Mouse (Mus musculus): ENCODE measurements around the gene Hemk1. TPM values are rescaled to one million over a fixed set of nuclear protein-coding genes. Genes with fewer than 3 reads are reported as not detected.

Gene Hemk1
- polyA plus RNA-seq, 1 experiment from 2014 or later, result 18.8 TPM

DNA sequence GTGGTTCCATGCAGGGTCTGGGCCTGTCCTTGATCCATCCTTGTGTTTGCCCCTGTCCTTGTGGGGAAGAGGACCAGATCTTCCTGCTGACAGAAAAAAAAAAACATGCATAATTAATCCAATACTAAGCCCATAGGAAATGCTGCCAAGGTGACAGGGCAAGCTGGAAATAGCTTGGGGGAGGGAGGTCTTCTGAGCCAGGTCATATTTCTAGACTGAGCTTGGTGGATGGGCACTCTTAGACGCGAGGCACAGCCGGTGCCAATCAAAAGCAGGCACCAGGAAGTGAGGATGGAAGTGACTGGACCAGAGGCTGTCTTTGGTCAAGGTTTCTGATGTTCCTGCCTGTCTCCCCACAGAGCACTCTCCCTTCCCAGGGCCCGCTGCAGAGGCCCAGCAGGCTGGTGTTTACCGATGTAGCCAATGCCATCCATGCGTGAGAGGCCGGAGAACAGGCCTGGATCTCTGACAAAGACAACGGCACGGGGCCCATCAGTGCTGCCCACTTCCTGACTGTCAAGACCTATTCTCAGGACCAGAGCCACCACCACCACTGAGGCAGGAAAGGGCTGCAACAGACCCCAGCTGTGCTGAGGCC, 9.5 kb upstream of the Hemk1 start:
- Histone ChIP-seq H3K9ac (replicated peaks; ENCODE audit: low read depth, low read length) (no peak overlapping the region), H3K4me1 (replicated peaks; ENCODE audit: control insufficient read depth, insufficient read depth, low read length) (no peaks in the 10 kb centered on the region), H3K27me3 (replicated peaks; ENCODE audit: control insufficient read depth, insufficient read depth, low read length) (no peaks in the 10 kb centered on the region), H3K27ac (ENCODE audit: low read length) (no peak overlapping the region), H3K4me2 (ENCODE audit: low read length) (no peak overlapping the region), H3K4me3 (replicated peaks; ENCODE audit: low read length) (no peak overlapping the region), H3K9me3 (ENCODE audit: control insufficient read depth, low read length) (no peaks in the 10 kb centered on the region), H3K36me3 (ENCODE audit: control insufficient read depth, insufficient read depth) (no peaks in the 10 kb centered on the region)
- WGBS, result 80% methylated on average over 9 of the region's 9 CpGs
- no peak for ATAC-seq

DNA sequence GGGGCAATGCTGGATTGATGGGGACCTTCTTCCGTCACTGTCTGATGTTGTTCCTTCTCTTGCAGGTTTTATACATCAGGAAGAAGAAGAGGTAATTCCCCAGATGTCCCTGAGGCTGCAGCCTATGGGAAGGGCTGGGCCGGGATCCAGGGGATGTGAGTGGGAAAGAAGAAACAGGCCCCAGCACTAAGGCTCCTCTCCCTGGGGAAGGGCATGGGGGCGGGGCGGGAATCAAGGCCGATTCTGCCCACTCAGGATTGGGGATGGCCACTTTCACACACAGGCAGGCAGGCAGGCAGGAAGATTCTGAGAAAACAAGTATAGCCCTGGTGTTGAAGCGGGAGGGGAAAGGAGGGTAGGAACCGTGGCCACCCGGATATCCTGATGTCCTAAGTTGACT, 7.9 kb upstream of the Hemk1 start:
- Histone ChIP-seq H3K9ac (replicated peaks; ENCODE audit: low read depth, low read length) (no peak overlapping the region), H3K27ac (ENCODE audit: low read length) (no peak overlapping the region), H3K4me3 (replicated peaks; ENCODE audit: low read length) (no peak overlapping the region), H3K4me2 (ENCODE audit: low read length) (no peak overlapping the region), H3K4me1 (replicated peaks; ENCODE audit: control insufficient read depth, insufficient read depth, low read length) (peaks cover 3% of the 10 kb centered on the region), H3K27me3 (replicated peaks; ENCODE audit: control insufficient read depth, insufficient read depth, low read length) (no peaks in the 10 kb centered on the region), H3K9me3 (ENCODE audit: control insufficient read depth, low read length) (no peaks in the 10 kb centered on the region), H3K36me3 (ENCODE audit: control insufficient read depth, insufficient read depth) (no peaks in the 10 kb centered on the region)
- ATAC-seq, result no peak
- WGBS, result 91% methylated on average over 8 of the region's 8 CpGs

DNA sequence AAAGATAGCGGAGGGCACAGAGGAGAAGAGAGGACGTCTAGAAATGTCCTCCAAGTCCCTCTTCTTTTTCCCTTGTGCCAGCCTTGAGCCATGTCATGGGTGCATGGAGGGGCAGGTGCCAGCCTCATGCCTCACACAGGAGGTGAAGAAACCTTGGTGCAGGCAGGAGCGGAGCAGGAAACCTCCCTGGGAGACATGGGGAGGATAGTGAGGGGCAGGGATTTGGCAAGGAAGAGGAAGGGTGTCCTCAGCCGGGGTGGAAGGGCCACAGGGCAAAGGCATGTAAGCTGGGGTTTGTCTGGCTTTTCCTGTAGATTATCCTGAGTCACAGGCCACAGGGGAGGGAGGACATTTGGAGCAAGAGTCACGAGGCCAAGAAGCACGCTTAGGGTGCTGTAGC, 5.9 kb upstream of the Hemk1 start:
- H3K9me3 ChIP-seq (ENCODE audit: control insufficient read depth, low read length), result no peaks in the 10 kb centered on the region
- no peak overlapping the region for H3K4me3 ChIP-seq (replicated peaks; ENCODE audit: low read length)
- H3K27me3 ChIP-seq (replicated peaks; ENCODE audit: control insufficient read depth, insufficient read depth, low read length), result no peaks in the 10 kb centered on the region
- no peak for ATAC-seq
- WGBS, result 77% methylated on average over 6 of the region's 6 CpGs
- H3K4me1 ChIP-seq (replicated peaks; ENCODE audit: control insufficient read depth, insufficient read depth, low read length), result peaks cover 10% of the 10 kb centered on the region
- H3K4me2 ChIP-seq (ENCODE audit: low read length), result no peak overlapping the region
- no peak overlapping the region for H3K9ac ChIP-seq (replicated peaks; ENCODE audit: low read depth, low read length)
- no peak overlapping the region for H3K27ac ChIP-seq (ENCODE audit: low read length)
- H3K36me3 ChIP-seq (ENCODE audit: control insufficient read depth, insufficient read depth), result no peaks in the 10 kb centered on the region

DNA sequence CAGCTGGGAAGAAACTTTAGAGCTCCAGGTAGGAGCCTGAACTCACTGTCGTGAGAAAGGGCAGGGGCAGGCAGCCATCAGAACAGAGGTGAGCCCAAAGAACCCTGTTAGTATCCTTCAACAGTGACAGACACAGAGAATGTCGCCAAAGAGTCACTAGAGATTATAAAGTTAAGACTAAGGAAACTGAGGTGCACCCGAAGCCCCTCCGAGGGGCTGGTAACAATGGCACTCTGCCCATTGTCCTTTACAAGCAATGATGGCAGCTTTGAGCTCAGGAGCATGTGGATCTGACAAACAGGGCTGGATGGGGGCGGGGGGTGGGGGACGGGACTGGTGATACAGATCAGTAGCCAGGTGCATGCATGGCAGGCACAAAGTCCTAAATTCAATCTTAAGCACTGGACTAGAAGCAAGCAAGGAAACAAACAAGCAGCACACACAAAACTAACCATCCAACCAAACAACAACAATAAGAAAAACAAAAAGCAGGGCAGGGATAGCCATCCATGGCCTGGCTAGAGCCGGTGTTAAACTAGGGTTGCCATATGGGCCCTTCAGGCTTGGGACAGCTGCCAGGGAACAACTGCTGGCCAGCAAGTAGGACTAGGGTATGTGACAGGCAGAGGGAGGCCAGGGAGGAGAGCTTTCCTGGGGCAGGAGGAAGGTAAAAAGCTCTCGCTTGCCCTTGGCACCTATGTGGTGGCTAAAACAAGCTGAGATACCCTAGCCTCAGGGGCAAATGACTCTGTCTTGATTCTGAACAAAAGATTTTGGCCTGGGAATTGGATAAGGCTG, 5.2 kb upstream of the Hemk1 start:
- Histone ChIP-seq H3K36me3 (ENCODE audit: control insufficient read depth, insufficient read depth) (no peaks in the 10 kb centered on the region), H3K27ac (ENCODE audit: low read length) (no peak overlapping the region), H3K9me3 (ENCODE audit: control insufficient read depth, low read length) (no peaks in the 10 kb centered on the region), H3K27me3 (replicated peaks; ENCODE audit: control insufficient read depth, insufficient read depth, low read length) (no peaks in the 10 kb centered on the region), H3K4me2 (ENCODE audit: low read length) (no peak overlapping the region), H3K9ac (replicated peaks; ENCODE audit: low read depth, low read length) (0 out of 2 replicates have a peak overlapping the region, but pooled peaks have one; percentile 7), H3K4me1 (replicated peaks; ENCODE audit: control insufficient read depth, insufficient read depth, low read length) (peaks cover 16% of the 10 kb centered on the region), H3K4me3 (replicated peaks; ENCODE audit: low read length) (no peak overlapping the region)
- no peak for ATAC-seq
- 66% methylated on average over 8 of the region's 8 CpGs for WGBS

DNA sequence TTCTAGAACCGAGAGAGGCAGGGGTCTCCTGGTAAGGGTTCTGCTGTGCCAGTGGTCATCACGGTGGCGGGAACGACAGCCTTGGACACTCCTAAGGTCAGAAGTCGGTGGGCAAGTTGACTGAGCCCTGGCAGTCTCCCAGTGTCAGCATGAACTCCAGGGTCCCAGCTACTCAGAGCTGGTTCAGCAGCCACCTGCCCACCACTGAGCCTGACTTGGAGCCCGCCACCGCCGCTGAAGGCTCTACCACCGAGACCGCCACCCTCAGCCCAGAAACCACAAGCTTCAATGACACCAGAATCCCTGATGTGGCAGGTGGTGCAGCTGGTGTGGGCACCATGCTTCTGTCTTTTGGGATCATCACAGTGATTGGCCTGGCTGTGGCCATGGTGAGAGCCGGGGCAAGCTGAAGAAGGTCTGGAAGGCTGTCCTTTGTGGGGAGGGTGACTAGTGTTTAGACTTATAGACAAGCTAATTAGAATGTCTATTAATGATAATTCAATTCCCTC, 4.1 kb upstream of the Hemk1 start:
- ATAC-seq, result no peak
- Histone ChIP-seq H3K27ac (ENCODE audit: low read length) (no peak overlapping the region), H3K27me3 (replicated peaks; ENCODE audit: control insufficient read depth, insufficient read depth, low read length) (no peaks in the 10 kb centered on the region), H3K9me3 (ENCODE audit: control insufficient read depth, low read length) (no peaks in the 10 kb centered on the region), H3K36me3 (ENCODE audit: control insufficient read depth, insufficient read depth) (no peaks in the 10 kb centered on the region), H3K9ac (replicated peaks; ENCODE audit: low read depth, low read length) (no peak overlapping the region), H3K4me1 (replicated peaks; ENCODE audit: control insufficient read depth, insufficient read depth, low read length) (peaks cover 21% of the 10 kb centered on the region), H3K4me2 (ENCODE audit: low read length) (no peak overlapping the region), H3K4me3 (replicated peaks; ENCODE audit: low read length) (no peak overlapping the region)
- 94% methylated on average over 11 of the region's 11 CpGs for WGBS

DNA sequence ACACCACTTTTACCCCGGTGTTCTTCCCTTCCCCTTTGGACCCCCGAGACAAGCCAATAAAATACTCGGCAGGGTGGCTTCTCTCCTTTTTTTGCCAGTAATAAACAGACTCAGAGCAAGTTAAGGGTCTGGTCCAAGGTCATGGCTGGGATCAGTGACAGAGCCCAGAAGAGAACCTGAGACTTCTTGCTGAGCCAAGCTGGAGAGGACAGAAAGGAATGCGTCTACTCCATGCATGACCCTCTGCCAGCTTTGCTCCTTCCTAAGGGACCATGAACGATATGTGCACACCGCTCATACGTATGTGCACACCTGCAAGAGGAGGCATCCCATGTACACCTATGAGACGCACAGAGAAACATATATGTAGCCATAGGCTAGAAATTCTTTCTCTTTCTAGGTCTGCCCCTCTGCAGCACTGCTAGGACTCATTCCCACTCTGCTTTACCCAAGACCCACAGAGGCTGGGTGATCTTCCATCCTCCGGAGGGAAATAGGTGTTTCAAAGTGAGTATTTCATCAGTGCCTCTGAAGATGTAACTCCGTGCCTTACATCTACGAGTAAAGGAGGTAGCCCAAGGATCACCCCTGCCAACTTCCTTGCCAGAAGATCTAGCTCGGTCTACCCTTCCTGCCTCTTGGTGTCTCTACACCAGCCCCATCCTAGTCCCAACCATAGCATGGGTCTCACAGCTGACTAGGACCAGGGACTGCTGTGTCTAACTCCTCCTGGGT, 2.9 kb upstream of the Hemk1 start:
- no peak for ATAC-seq
- 55% methylated on average over 12 of the region's 12 CpGs for WGBS

DNA sequence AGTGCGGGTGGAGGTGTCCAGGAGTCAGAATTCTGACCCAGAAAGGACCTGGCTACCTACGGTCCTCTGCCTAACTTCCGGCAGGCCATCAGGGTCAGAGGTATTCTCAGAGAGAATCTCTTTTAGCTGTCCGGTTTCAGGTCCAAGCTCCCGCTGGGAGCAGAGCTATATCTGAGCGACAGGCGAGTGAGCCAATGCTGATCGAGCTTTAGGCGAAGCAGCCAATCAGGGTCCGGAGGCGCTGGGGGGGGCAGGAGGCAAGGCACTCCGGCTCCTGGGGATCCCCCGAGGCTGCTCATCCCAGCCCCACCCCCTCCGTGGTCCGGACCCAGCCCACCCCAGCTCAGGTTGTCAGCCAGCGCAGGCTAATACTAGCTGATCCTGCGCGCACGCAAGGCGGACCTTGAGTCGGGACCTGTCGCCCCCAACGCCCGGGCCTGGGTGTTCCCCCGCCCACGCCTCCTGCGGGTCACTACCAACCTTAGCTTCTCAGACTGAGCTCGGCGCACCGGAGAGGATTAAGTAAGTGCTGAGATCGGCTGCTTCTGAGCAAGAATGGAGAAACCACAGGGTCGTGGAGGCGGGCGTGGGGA, 2.2 kb upstream of the Hemk1 start, which contains the start of gene 6430571L13Rik:
TSS of gene 6430571L13Rik (plus strand) at position 336 of the 593 bp plus-strand sequence.
- Histone ChIP-seq H3K4me2 (ENCODE audit: low read length) (peak within 1 kb of the TSS; percentile 72), H3K9me3 (ENCODE audit: control insufficient read depth, low read length) (no peaks in the 10 kb centered on the region), H3K4me1 (replicated peaks; ENCODE audit: control insufficient read depth, insufficient read depth, low read length) (peaks cover 22% of the 10 kb centered on the region), H3K27me3 (replicated peaks; ENCODE audit: control insufficient read depth, insufficient read depth, low read length) (no peaks in the 10 kb centered on the region), H3K9ac (replicated peaks; ENCODE audit: low read depth, low read length) (peak within 1 kb of the TSS; percentile 82), H3K36me3 (ENCODE audit: control insufficient read depth, insufficient read depth) (no peaks in the 10 kb centered on the region), H3K27ac (ENCODE audit: low read length) (0 out of 2 replicates have a peak within 1 kb of the TSS, but pooled peaks have one; percentile 27), H3K4me3 (replicated peaks; ENCODE audit: low read length) (peak within 1 kb of the TSS; percentile 74)
- WGBS, result under 1% methylated on average over 34 of the region's 34 CpGs
- ATAC-seq, result peak; percentile 95

More for the DNA sequence above, 2.9 kb upstream of the Hemk1 start:
- H3K4me3 ChIP-seq (replicated peaks; ENCODE audit: low read length), result peak overlapping the region; percentile 74
- H3K9ac ChIP-seq (replicated peaks; ENCODE audit: low read depth, low read length), result peak overlapping the region; percentile 82
- H3K27ac ChIP-seq (ENCODE audit: low read length), result no peak overlapping the region
- no peaks in the 10 kb centered on the region for H3K9me3 ChIP-seq (ENCODE audit: control insufficient read depth, low read length)
- no peaks in the 10 kb centered on the region for H3K36me3 ChIP-seq (ENCODE audit: control insufficient read depth, insufficient read depth)
- peak overlapping the region; percentile 72 for H3K4me2 ChIP-seq (ENCODE audit: low read length)
- H3K4me1 ChIP-seq (replicated peaks; ENCODE audit: control insufficient read depth, insufficient read depth, low read length), result peaks cover 22% of the 10 kb centered on the region
- H3K27me3 ChIP-seq (replicated peaks; ENCODE audit: control insufficient read depth, insufficient read depth, low read length), result no peaks in the 10 kb centered on the region

DNA sequence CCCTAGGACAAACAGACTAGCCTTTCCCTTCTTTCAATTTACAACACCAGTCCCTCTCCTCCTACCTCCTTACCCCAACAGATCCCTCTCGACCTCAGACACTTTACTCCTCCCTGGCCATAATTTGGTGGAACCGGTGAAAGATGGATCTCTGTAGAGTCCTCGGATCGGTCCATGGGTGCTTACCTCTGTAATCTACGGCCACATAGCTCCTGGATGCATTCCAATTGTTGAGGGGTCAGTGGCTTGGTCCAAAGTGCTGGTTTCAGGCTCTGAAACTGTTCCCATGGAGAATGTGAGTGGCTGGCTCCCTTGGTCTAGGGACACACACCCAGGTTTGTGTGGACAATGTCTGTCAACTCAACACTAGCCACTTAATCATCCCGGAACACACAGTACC, 1.8 kb downstream of the Hemk1 start:
- H3K27ac ChIP-seq (ENCODE audit: low read length), result no peak overlapping the region
- H3K9ac ChIP-seq (replicated peaks; ENCODE audit: low read depth, low read length), result no peak overlapping the region
- H3K36me3 ChIP-seq (ENCODE audit: control insufficient read depth, insufficient read depth), result no peaks in the 10 kb centered on the region
- no peak overlapping the region for H3K4me2 ChIP-seq (ENCODE audit: low read length)
- no peaks in the 10 kb centered on the region for H3K9me3 ChIP-seq (ENCODE audit: control insufficient read depth, low read length)
- no peak for ATAC-seq
- H3K27me3 ChIP-seq (replicated peaks; ENCODE audit: control insufficient read depth, insufficient read depth, low read length), result no peaks in the 10 kb centered on the region
- no peak overlapping the region for H3K4me3 ChIP-seq (replicated peaks; ENCODE audit: low read length)
- H3K4me1 ChIP-seq (replicated peaks; ENCODE audit: control insufficient read depth, insufficient read depth, low read length), result peaks cover 22% of the 10 kb centered on the region
- 88% methylated on average over 6 of the region's 6 CpGs for WGBS

DNA sequence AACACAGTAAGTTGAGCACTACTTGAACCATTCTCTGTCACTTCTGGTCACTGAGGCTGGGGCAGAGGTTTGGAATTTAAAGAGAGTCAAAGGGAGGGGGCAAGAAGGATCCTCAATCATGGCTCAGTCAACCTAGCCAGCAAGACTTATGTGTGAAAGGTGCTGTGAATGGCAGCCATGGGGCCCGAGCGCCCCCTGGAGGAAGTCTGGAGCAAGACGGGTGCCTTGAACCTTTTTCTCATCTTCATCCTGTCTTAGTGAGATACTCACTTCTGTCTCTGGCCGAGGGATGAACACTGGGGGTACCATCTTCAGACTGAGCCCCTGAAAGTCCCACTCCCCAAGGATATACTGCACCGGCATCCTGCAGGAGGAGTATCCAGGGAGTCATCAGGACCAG, 2.2 kb downstream of the Hemk1 start:
- no peaks in the 10 kb centered on the region for H3K27me3 ChIP-seq (replicated peaks; ENCODE audit: control insufficient read depth, insufficient read depth, low read length)
- no peak overlapping the region for H3K4me2 ChIP-seq (ENCODE audit: low read length)
- no peaks in the 10 kb centered on the region for H3K36me3 ChIP-seq (ENCODE audit: control insufficient read depth, insufficient read depth)
- H3K9me3 ChIP-seq (ENCODE audit: control insufficient read depth, low read length), result no peaks in the 10 kb centered on the region
- 13% methylated on average over 5 of the region's 5 CpGs for WGBS
- no peak overlapping the region for H3K4me3 ChIP-seq (replicated peaks; ENCODE audit: low read length)
- H3K4me1 ChIP-seq (replicated peaks; ENCODE audit: control insufficient read depth, insufficient read depth, low read length), result peaks cover 17% of the 10 kb centered on the region
- no peak for ATAC-seq
- no peak overlapping the region for H3K9ac ChIP-seq (replicated peaks; ENCODE audit: low read depth, low read length)
- no peak overlapping the region for H3K27ac ChIP-seq (ENCODE audit: low read length)
